Mouse (Mus musculus) layer of hippocampus, adult 9-11 months (tissue): ENCODE measurements around the gene Hid1.
"Not testable (repeated sequence)": the region's sequence is repeated elsewhere in the genome, so short reads cannot be mapped to it uniquely, and the experiment has no call there.

Experiments
- DNase-seq: peaks from one replicate; pipeline ENCODE4 v3.0.0; 2022

The Hid1 gene

DNA sequence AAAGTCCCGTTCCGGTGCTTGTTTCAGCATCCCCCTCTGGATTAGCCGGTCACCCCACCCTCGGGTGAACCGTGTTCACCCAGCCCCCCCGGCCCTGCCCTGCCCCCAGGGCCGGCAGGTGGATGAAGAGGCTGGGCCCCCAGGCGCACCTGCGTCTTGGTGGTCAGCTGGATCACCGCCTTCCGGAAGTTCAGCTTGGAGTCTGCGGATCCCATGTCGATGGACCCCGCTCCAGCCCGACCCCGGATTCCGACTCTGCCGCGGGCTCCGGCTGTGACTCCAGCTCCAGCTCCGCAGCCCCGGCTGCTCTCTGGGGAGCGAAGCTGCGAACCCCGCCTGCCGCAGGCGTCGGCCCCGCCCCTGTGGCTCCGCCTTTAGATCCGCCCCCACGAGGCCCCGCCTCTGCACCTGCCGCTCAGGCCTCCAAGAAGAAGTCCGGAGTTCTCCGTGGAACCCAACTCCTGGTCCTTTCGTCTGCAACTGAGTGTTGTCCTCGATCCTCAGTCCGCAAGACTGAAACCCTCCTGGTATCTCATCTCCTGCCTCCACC, at the start of gene Hid1:
Gene Hid1, minus strand, starts transcription at position 362 of the 550 bp plus-strand sequence.
- DNase-seq, result peak; percentile 90

DNA sequence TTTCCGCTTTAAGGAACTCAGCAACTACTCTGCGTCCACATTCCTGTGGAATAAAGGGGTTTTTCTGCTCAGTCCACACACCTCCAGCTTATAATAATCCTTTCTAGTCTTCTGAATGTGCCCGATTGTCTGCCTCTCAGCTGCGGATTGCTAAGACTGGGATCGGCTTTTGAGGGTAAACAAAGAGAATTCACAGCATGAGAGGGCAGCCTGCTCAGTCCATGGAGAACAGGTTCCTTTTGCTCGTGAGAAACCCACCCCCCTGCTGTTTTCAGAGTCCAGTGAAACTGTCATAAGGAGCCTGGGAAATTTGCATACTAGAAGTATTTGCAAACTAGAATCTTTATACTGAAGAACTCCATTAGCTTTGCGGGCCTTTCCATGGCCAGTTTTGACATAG, 42.0 kb upstream of the Hid1 start:
- DNase-seq, result no peak

DNA sequence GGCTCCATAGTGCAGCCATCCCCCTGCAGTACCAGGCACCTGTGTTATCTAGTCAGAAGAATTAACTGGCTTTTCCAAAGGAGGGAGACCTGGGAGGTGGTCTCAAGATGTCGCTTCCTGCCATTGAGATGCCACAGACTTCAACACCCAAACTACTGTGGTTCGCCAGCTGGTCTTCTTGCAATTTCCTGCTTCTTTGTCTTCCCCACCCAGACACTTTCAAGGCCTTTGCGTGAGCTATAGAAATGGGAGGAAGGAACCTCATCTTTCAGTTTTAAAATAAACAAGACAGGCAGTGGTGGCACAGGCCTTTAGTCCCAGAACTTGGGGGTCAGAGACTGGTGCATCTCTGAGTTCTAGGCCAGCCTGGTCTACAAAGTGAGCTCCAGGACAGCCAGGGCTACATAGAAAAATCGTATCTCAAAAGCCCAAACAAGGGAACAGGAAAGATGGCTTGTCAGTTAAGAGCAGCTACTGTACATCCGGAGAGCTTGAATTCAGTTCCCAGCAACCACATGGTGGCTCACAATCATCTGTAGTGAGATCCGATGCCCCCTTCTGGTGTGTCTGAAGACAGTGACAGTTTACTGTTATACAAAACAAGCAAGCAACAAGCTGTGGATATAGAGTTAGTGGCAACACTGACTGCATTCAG, 40.8 kb upstream of the Hid1 start:
- DNase-seq, result no peak

DNA sequence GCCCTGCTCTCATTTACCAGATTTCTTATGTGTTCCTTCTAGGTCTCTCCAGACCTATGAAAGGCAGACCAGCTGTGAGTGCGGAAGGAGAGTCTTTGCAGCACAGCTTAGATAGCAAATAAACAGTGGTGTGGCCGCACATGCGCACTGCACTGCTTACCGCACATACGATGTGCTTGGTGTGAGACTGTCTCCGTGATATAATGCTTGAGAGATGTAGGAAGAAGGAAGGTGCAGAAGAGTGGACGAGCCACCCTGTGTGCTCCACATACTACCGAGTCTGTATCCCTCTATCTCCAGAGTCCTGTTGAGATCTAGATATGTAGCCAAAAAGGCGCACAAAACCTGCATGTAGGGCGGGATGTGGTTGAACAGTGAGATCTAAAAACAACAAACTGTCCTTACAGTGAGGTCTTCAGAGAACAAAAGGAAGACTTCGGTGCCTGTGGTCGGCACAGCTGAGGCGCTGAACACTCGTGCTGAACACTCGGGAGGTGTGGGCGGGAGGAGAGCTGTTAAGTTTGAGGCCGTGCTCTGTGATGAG, 39.4 kb upstream of the Hid1 start:
- no peak for DNase-seq

DNA sequence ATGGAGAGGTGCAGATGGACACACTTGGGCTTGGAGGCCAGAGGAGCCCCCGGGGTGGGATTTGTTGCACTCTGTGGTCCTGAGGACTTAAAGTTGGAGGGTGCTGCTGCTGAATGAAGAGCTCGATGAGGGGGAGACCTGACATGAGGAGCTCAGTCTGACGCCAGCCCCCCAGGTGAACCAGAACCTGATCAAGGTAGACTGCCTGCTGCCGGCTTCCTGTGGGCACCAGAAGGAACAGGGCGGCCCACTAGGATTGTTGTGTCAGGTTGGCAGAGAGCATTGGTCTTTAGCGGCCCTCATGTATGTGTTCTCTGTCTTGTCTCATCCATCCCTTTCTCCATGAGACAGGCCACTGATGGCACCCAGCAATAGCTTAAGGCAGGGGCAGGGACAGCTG, 38.2 kb upstream of the Hid1 start:
- no peak for DNase-seq

DNA sequence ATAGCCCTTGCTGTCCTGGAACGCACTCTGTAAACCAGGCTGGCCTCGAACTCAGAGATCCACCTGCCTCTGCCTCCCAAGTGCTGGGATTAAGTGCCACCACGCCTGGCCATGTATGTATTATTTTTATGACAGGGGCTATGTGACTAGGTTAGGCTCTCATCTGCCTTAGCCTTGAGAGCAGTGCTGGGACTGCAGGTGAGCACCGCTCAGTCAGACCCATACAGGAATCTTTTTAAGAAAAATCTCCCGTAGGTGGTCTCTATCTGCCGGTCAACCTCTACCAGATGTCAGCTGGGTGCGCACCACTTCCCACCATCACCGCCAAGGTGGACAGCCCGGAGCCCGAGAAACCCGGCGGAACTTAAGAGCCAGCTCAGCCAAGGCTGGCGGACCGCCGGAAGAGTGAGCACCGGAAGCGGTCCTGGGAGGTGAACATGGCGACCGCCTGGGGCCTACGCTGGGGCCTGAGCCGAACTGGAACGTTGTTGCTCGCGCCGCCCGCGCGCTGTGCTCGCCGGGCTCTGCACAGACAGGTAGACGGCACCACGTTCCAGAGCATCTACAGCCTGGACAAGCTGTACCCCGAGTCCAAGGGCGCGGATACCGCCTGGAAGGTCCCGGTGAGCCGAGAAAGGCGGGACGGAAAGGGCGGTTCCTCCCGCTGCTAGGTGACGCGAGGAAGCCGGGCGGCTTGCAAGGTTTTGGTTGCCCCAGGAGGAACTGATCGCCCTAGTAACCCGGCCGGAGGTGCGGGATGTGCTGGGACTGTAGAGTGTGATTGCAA, 36.0 kb upstream of the Hid1 start, which contains the start of gene Mrpl58:
Gene Mrpl58, plus strand, starts transcription at position 415 of the 787 bp plus-strand sequence.
- DNase-seq, result peak; percentile 81

DNA sequence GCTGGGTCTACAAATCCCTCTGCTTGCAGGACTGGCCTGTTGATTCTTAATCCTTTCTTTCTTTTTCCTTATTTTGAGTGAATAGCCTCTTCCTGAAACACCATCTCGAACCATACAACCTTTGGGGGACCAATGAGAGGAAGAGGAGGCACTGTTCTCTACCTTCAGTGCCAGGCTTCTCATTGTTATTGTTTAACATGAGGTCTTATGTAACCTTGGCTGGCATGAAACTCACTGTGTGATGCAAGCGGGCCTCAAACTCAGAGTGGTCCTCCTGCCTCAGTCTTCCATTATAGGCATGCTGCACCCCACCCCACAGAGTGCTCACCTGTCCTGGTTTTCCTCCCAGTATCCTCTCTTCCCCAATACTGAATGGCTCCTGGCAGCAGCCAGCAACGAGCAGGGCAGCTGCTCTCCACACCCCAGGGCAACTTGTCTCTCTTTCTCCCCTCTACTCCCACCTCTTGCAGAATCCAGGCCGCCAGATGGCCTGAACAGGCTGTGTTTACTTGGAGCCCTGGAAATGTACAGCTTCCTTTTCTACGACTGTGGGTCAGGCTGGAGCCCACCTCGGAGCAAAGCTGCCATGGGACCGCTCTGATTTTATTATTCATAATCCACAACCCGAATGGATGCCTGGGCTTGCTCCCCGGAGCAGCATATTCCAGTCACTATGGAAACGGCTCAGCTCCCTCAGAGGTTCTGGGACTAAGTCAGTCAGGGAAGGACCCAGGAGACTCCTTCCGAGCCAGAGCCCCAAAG, 33.3 kb upstream of the Hid1 start:
- peak; percentile 73 for DNase-seq

DNA sequence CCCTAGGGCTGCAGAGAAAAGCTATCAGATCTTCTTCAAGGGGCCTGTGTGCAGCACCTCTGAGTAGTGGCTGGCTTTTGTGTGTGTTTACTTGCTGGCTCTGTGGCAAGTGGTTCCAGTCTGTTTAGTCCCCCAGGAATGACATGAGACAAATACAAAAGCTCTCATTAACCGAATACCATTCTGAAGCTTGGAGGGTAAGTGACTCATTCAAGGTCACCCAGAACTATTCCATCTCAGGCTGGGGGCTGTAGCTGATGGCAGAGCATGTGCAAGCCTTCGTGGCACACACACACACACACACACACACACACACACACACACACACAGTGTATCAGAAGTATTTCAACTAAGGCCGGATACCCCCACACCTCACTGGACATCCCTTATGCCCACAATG, 32.6 kb upstream of the Hid1 start:
- no peak for DNase-seq

DNA sequence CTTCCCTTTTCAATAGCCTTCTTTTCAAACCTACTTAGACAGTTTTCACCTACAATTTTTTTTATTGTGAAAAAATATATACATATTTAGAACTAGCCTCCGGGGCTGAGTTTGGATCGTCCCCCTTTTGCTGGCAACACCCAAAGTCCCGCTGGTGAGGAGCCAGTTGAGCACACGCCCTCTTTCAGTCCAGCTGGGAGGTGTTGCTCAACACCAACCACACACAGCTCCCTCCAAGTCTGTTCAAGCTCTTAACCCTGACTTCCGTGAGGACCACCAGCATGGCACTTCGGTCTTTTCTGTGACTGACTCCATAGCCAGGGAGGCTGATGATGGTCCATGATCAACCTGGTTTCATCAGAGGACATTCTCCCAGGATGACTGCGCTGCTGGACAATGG, 30.5 kb upstream of the Hid1 start:
- no peak for DNase-seq

DNA sequence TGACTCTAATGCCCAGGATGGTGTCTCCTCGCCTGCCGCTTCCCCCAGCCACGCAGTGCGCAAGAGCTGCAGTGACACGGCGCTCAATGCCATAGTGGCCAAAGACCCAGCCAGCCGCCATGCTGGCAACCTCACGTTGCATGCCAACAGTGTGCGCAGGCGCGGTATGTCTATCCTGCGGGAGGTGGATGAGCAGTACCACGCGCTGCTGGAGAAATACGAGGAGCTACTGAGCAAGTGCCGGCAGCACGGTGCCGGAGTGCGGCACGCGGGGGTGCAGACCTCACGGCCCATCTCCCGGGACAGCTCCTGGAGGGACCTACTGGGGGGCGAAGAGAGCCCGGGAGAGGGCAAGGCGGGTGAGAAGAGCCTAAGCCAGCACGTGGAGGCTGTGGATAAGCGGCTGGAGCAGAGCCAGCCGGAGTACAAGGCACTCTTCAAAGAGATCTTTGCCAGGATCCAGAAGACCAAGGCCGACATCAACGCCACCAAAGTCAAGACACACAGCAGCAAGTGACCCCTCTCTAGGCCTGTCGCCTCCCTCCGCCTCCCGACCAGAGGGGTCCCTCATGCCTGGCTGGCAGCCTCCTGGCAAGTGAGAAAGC, 26.3 kb upstream of the Hid1 start:
- no peak for DNase-seq

DNA sequence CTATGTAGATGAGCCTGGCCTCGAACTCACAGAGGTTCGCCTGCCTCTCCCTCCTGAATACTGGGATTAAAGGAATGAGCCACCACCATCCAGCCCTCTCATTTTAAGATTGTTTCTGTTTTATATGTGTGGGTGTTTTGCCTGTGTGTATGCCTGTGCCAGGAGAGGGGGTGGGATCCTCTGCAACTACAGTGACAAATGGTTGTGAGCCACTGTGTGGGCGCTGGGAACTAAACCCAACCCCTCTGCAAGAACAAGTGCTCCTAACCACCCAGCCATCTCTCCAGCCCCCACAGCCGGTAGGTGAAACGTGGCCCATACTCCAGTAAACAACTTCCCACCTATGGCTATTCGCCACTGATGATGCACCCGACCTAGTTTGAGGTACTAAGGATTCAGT, 23.8 kb upstream of the Hid1 start:
- peak; percentile 60 for DNase-seq

DNA sequence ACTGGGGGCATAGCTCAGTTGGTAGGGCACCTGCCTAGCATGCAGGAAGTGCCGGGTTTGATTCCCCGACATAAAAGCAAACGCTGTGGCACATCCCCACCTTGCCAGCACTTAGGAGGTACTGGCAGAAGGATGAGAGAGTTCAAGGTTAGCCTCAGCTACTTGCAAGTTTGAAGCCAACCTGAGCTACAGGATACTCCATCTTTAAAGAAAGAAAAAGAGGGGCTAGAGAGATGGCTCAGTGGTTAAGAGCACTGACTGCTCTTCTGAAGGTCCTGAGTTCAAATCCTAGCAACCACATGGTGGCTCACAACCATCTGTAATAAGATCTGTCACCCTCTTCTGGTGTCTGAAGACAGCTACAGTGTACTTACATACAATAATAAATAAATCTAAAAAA, 19.3 kb upstream of the Hid1 start:
- not testable (repeated sequence) for DNase-seq

DNA sequence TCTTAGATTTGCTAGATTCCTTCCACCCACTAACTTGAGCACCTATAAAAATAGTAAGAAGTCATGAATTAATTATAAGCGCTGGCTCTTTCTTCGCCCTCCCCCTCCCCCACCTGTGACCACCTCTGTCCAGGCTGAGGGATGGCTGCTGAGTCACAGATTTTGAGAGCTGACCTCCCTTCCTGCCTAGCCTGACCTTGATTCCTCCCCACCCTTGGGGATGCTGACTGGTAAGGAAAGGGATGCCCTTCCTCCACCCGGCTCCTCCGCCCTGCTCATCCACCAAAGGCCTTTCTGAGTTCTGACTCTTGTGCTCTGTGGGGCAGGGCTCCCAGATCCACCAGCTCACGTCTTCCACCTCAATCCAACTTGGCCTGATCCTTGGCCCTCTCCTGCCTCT, 17.0 kb upstream of the Hid1 start:
- DNase-seq, result no peak

DNA sequence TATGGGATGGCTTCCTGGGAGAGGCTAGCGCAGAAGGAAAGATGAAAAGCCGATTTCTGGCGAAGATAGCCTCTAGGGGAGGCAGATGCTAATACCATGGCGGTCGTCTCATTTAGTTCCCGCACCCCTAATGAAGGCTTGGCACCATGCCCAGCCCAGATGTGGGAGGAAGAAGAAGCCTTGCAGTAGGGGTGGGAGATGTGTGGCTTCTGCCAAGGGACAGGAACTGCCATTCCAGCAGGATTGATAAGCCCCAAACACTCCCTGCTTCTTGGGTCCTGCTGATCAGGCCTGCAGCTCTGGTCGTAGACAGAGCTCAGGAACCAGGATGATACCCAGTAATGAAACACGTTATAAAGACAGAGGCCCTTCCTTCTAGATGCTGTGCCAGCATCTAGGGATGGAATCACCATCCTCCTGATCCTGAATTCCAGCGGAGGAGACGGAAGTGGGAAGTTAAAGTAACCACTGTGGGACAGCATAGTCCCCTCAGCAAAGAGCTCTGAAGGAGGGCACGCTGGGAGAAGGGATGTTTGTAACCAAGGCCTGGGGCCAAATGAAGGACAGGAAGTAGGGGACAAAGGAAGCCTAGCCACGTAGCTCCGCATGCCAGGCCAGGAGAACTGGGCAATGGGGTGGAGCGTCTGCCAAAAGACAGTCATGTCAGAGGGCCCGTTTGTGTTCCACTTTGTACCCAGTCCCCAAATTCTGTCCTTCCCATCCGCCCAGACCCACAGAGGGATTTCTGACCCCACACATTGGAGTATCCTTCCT, 16.3 kb upstream of the Hid1 start:
- no peak for DNase-seq

DNA sequence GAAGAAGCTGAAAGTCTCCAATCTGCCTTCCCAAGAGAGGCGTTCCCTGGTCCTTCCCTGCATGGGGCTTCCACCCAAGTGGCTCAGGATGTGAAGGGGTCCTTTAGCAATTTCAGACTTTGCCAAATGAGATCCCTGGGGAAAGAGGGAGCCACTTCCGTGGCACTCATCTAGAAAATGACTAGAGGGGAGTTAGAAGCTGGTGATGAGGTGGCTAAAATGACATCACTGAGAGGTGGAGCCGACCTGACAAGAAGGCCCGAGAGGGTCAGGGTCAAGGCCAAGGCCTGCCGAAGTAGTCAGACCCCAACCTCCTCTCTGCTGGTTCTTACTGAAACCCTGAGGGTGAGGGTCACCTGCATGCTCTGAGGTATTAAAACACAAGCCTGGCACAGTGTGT, 15.3 kb upstream of the Hid1 start:
- no peak for DNase-seq

DNA sequence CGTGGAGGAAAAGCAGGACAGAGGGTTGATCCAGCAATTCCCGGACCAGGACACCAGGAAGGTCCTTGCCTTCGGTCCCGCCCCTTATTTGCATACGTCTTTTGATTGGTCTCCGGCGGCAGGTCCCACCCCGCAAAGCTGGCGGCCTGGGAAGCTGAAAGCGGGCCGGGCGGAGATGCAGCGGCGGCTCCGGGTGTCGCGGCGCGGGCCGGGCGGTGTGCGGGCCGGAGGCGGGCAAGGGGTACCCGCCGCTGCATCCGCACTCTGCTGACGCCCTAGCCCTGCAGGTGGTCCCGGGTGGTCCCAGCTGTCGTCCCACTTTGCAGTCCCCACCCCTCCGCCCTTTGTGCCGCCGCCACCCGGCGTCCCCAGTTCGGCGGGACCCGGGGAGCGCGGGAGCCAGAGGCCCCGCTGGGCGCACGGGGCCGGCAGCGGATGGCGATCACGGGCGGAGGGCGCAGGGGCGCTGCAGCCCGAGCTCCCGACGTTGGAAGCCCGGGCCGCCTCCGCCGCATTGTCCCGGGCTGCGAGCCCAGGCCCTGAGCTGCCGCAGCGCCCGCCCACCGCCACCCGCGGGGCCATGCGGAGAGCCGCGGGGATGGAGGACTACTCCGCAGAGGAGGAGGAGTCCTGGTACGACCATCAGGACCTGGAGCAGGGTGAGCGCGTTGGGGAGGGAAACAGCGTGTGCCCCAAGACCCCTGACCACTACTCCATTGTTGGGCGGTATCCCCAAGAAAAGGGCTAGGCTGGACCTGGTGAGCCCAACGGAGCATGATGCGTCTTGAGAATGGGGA, 14.4 kb upstream of the Hid1 start, which contains the start of gene Cdr2l:
Gene Cdr2l, plus strand, starts transcription at position 174 of the 797 bp plus-strand sequence.
- DNase-seq, result peak; percentile 87

DNA sequence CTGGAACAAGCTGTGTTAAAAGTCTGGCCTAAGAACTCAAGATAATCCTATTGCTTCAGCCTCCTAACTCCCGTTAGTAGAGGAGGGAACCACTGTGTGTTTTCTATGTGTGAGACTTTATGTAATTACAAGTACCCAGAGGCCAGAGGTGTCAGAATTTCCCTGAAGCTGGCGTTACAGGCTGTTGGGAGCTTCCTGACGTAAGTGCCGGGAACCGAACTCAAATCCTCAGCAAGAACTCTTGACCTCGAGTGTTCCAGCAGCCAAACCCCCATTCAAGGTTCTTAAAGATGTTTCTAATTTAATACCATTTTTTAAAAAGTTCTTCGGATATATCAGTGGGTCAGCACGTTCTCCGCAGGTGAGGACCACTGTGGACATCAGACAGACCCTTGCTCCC, 13.7 kb upstream of the Hid1 start:
- no peak for DNase-seq

DNA sequence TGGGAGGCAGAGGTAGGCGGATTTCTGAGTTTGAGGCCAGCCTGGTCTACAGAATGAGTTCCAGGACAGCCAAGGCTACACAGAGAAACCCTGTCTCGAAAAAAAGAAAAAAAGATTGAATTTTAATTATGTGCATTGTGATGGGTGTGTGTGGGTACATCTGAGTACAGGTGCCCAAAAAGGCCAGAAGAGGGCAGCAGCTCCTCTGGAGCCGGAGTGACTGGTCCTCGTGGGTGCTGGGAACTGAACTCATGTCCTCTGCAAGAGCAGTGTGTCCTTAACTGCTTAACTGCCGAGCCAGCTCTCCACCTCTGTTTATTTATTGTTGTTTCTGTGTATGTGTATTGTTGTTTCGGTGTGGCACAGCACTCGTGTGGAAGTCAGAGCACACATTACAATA, 10.3 kb upstream of the Hid1 start:
- DNase-seq, result no peak

DNA sequence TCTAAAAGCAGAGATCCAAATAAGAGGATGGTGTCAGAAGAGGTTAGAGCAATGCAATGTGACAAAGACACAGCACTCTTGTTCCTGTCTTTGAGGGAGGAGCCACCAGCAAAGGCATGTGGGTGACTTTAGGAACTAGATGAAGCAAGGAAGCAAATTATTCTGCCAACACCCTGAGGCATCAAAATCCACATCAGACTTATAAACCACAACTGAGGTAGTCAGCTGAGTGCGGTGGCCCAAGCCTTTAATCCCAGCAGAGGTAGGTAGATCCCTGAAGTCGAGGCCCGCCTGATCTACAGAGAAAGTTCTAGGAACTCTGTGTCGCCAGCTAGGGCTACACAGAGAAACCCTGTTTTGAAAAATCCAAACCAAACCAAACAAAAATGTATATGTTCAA, 9.7 kb upstream of the Hid1 start:
- DNase-seq, result no peak

DNA sequence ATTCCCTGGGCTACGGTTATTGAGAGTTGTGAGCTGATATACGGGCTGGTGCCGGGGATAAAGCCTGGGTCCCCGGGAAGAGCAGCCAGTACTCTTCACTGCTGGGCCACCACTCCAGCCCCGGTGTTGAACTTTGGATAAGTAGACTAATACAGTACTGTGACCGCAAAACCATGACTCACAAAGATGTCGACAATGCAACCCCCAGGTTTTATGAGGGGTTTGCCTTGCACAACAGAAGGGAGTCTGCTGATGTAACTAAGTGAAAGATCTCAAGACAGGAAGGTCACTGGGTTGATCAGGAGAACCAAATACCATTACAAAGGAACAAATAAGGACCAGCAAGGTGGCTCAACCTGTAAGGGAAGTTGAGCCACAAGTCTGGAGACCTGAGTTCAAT, 9.2 kb upstream of the Hid1 start:
- DNase-seq, result no peak
